Mouse (Mus musculus) stomach, postnatal 0 days (tissue): ENCODE measurements around the gene Gp9.

Source experiments
- CTCF ChIP-seq: IDR thresholded peaks from 2 replicates; pipeline ENCODE4 v1.5.1; 2016; ENCODE audit warnings: antibody characterized with exemption, low read depth, mild to moderate bottlenecking, moderate library complexity
- EP300 ChIP-seq: optimal IDR thresholded peaks from 2 replicates; pipeline ENCODE3; 2016; ENCODE audit warnings: antibody characterized with exemption

GRCm38 (mm10) chr6:87810713-87811669 lies 33.1 kb downstream of the Gp9 start:
- TF ChIP-seq CTCF (no peak), EP300 (no peak)
